Mouse (Mus musculus) ES-Bruce4 (cell line): ENCODE measurements around the gene Fam172a.

Experiments
- CTCF ChIP-seq: IDR thresholded peaks from one replicate; pipeline ENCODE4 v1.8.1; 2011; ENCODE audit warnings: low read depth, low read length
- EP300 ChIP-seq: IDR thresholded peaks from 2 replicates; pipeline ENCODE4 v1.6.1; 2011; ENCODE audit warnings: low read depth, low read length; ENCODE audit not compliant: insufficient read depth
- POLR2A ChIP-seq: IDR thresholded peaks from one replicate; pipeline ENCODE4 v1.8.1; 2011; ENCODE audit warnings: low read length; ENCODE audit not compliant: insufficient read depth

DNA sequence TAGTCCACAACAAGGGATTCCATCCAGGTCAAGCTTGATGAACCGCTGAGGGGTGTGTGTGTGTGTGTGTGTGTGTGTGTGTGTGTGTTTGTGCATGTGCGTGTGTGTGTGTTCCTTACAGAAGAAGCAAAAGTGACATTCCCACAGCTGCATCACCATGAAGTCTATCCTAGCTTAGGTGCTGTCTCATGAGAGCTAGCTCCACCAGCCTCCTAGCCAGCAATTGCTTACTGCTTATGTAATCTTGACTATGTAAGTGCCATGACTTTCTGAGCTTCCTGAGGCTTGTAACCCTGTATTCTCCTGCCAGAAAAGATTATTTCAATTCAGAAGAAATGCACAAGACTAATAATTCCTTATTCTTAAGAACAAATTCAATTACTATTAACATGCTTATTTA, 221.0 kb downstream of the Fam172a start:
- no peak for TF ChIP-seq POLR2A
- TF ChIP-seq CTCF, result no peak
- TF ChIP-seq EP300, result no peak
